Mouse (Mus musculus) thymus, adult 2 months (tissue): ENCODE data around the gene Fam83e. TPM values are rescaled to one million over a fixed set of nuclear protein-coding genes. Genes with fewer than 3 reads are reported as not detected.

Experiments
- DNase-seq: peaks from one replicate; pipeline ENCODE4 v3.0.0; 2021
- H3K27ac ChIP-seq: fragments of 200-500 bp; 2 replicates; pipeline ENCODE4 v1.5.1; 2012; ENCODE audit warnings: low read length, control low read depth; ENCODE audit not compliant: control insufficient read depth, insufficient read depth
- H3K27me3 ChIP-seq: fragments of 200-500 bp; 2 replicates; pipeline ENCODE4 v1.6.1; 2012; ENCODE audit warnings: mild to moderate bottlenecking, low read length, moderate library complexity, mixed read lengths; ENCODE audit not compliant: control insufficient read depth, insufficient read depth
- H3K36me3 ChIP-seq: fragments of 200-500 bp; 2 replicates; pipeline ENCODE4 v1.6.1; 2012; ENCODE audit warnings: mild to moderate bottlenecking, low read length, moderate library complexity; ENCODE audit not compliant: control insufficient read depth, insufficient read depth
- H3K4me1 ChIP-seq: fragments of 200-500 bp; replicated peaks from 2 replicates; pipeline ENCODE4 v1.6.1; 2012; ENCODE audit warnings: low read length; ENCODE audit not compliant: control insufficient read depth, insufficient read depth
- H3K4me3 ChIP-seq: fragments of 200-500 bp; 2 replicates; pipeline ENCODE4 v1.5.1; 2012; ENCODE audit warnings: mild to moderate bottlenecking, low read length, control low read depth, moderate library complexity; ENCODE audit not compliant: control insufficient read depth, insufficient read depth
- CTCF ChIP-seq: fragments of 200-500 bp; IDR thresholded peaks from 2 replicates; pipeline ENCODE4 v1.5.1; 2012; ENCODE audit warnings: mild to moderate bottlenecking, control low read depth, low read length, moderate library complexity, borderline replicate concordance; ENCODE audit not compliant: control insufficient read depth, poor library complexity, insufficient read depth; ENCODE audit errors: extremely low read depth
- POLR2A ChIP-seq: fragments of 200-500 bp; IDR thresholded peaks from 2 replicates; pipeline ENCODE4 v1.6.1; 2012; ENCODE audit warnings: mild to moderate bottlenecking, low read length, control low read depth, moderate library complexity; ENCODE audit not compliant: control insufficient read depth, poor library complexity, insufficient read depth; ENCODE audit errors: extremely low read depth
- WGBS: fragments of 180-500 bp; shearing (Covaris S2); methylation state at CpG from one replicate; pipeline ENCODE4 v1.1.7; 2018; 5-methylcytosine and 5-hydroxymethylcytosine counted together
- polyA plus RNA-seq: library from polyadenylated mRNA; depleted of rRNA; stranded (reverse); fragments of >200 nt; gene quantifications from 2 replicates; pipeline ENCODE4 v1.2.3, GENCODE M21; 2012

Fam83e gene
- polyA plus RNA-seq, 1 experiment: 1.7 TPM

DNA sequence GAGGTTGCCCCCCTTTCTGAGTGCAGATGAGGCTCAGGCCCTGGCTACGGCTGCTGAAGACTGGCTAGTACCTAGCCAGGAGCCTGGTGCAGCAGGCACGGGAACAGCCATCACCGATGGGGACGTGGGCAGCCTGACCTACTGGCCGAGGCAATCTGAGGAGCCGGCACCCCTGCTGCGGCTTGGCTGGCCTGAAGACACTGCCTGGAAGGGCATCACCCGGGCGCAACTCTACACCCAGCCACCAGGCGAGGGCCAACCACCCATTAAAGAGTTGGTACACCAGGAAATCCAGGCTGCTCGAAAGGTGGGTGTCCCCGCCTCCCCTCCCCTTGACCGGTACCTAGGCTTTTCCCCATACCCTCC is 1.3 kb downstream of the Fam83e start:
- H3K4me3 ChIP-seq: no peak overlapping the region
- TF ChIP-seq CTCF (no peak), POLR2A (no peak)
- H3K27me3 ChIP-seq: no peaks in the 10 kb centered on the region
- DNase-seq: no peak
- WGBS: 91% methylated on average over 13 of the region's 13 CpGs
- H3K4me1 ChIP-seq: peaks cover 13% of the 10 kb centered on the region
- H3K36me3 ChIP-seq: peaks cover 19% of the 10 kb centered on the region
- H3K27ac ChIP-seq: no peak overlapping the region

DNA sequence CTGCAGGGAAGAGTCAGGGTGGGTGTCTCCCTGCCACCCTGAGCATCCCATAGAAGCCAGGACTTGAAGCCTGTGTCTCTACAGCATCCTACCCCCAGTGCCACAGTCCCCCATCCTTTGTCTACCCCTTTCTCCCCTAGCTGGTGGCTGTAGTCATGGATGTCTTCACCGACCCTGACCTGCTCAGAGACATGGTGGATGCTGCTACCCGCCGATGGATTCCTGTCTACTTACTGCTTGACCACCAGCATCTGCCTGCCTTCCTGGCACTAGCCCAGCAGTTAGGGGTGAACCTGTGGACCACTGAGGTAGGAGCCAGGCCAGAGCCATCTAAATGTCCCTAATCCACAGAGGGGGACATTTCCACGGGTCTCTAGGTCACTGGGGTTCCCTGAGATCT is 2.3 kb downstream of the Fam83e start:
- H3K27ac ChIP-seq: no peak overlapping the region
- H3K4me1 ChIP-seq: peaks cover 13% of the 10 kb centered on the region
- H3K27me3 ChIP-seq: no peaks in the 10 kb centered on the region
- WGBS: 92% methylated on average over 4 of the region's 4 CpGs
- no peak for TF ChIP-seq CTCF
- TF ChIP-seq POLR2A: no peak
- H3K4me3 ChIP-seq: no peak overlapping the region
- no peak for DNase-seq
- H3K36me3 ChIP-seq: peaks cover 19% of the 10 kb centered on the region

DNA sequence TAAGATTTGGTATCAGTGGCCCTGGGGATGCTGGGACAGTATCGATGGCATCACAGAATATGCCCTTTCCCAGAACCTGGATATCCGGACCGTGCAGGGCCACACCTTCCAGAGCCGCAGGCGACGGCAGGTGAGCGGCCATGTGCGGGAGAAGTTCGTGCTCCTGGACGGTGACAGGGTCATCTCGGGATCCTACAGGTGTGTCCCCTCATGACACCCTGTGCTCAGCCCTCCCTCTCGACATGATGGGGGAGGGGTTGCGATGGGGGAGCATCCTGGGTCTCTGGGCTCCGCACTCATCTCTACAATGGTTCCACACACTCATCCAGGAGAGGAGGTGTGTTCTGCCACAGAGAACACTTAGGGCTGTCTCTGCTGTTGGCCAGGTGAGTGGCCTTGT is 2.8 kb downstream of the Fam83e start:
- Histone ChIP-seq H3K36me3 (peaks cover 19% of the 10 kb centered on the region), H3K27ac (no peak overlapping the region), H3K4me3 (no peak overlapping the region), H3K27me3 (no peaks in the 10 kb centered on the region), H3K4me1 (peaks cover 12% of the 10 kb centered on the region)
- DNase-seq: no peak
- 97% methylated on average over 14 of the region's 14 CpGs for WGBS
- no peak for TF ChIP-seq POLR2A
- TF ChIP-seq CTCF: no peak

DNA sequence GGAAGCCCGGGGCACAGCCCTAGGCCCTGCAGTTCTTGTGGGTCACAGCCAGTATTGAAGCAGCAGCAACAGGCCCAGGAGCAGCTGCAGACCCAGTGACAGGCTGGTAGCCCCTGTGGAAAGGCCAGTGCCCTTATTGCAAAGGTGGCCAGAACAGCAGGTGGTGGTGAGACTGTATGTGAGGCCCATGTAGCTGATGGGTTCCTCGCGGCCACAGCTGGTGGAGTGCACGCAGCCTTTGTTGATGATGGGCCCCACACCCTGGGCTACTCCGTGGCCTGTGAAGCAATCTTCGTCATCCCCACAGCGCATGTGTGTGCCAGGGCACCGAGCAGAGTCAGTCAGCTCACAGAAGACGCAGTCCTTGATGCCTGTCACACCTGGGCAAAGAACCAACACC is 4.1 kb downstream of the Fam83e start:
- H3K36me3 ChIP-seq: peaks cover 8% of the 10 kb centered on the region
- no peak for DNase-seq
- H3K4me3 ChIP-seq: no peak overlapping the region
- no peaks in the 10 kb centered on the region for H3K27me3 ChIP-seq
- no peaks in the 10 kb centered on the region for H3K4me1 ChIP-seq
- no peak for TF ChIP-seq CTCF
- TF ChIP-seq POLR2A: no peak
- no peak overlapping the region for H3K27ac ChIP-seq
- 94% methylated on average over 9 of the region's 9 CpGs for WGBS

DNA sequence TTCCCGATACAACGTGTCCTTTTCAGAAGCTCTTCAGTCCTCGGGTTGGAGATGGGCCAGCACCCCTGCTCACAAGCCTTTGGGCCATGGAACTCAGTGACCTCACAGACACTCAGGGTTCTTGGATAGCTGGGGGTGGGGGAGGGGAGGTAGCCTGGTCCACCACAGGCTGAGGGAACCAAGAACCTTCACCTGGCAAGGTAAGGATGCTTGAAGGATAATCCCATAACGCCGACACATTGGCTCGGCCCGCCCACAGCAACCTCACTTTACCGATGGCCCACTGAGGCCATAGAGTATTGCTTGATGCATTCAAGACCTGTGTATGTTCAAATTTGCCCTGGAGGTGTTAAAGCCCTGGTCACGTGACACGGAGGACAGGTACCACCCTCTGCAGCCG is 4.7 kb downstream of the Fam83e start, which contains the start of gene Spaca4:
TSS of gene Spaca4 (minus strand) at position 101 of the 400 bp plus-strand sequence.
- no peak within 1 kb of the TSS for H3K27ac ChIP-seq
- peaks cover under 1% of the 10 kb centered on the region; the same call in 1 of the 2 replicates for H3K4me1 ChIP-seq
- H3K27me3 ChIP-seq: no peaks in the 10 kb centered on the region
- peaks cover 4% of the 10 kb centered on the region for H3K36me3 ChIP-seq
- no peak for TF ChIP-seq CTCF
- TF ChIP-seq POLR2A: no peak
- DNase-seq: no peak
- H3K4me3 ChIP-seq: no peak within 1 kb of the TSS
- WGBS: 98% methylated on average over 11 of the region's 11 CpGs

DNA sequence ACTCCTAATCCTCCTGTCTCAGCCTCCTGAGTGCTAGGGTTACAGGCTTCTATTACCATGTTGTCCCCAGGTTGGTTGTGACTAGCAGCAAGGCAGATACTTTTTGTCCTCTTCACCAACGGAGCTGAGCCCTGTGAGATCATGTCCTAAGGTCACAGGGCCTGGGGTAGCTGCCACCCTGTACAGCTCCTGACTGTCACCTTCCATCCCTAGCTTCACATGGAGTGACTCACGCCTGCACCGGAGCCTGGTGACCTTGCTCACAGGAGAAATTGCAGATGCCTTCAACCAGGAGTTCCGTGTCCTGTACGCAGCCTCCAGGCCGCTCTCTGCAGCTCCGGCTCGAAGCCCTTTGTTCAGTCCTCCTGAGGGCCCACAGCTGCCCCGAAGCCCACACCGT is 5.4 kb downstream of the Fam83e start:
- DNase-seq: no peak
- H3K36me3 ChIP-seq: no peaks in the 10 kb centered on the region
- H3K4me1 ChIP-seq: peaks cover 8% of the 10 kb centered on the region
- H3K27ac ChIP-seq: no peak overlapping the region
- no peak overlapping the region for H3K4me3 ChIP-seq
- 97% methylated on average over 10 of the region's 10 CpGs for WGBS
- TF ChIP-seq CTCF (no peak), POLR2A (no peak)
- no peaks in the 10 kb centered on the region for H3K27me3 ChIP-seq

DNA sequence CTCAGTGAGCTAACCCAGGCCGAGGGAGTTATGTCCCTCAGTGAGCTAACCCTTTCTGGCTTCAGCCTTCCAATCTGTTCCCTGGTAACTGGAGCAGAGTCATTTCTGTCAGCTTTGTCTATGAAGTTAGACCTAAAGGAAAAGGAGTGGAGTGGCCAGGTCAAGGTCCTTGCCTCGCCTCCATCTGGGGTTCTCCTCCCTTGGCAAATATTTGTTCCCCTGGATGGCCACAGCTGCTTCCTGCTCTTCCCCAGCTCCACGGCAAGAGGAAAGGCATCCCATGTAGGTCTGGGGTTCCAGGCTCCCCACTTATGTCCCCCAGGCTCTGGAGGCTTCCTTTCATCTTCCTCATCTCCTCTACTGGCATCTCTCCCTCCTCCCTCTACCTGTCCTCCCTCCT is 6.6 kb downstream of the Fam83e start:
- DNase-seq: no peak
- 89% methylated on average over 3 of the region's 3 CpGs for WGBS
- H3K4me3 ChIP-seq: no peak overlapping the region
- H3K36me3 ChIP-seq: no peaks in the 10 kb centered on the region
- peaks cover 16% of the 10 kb centered on the region for H3K4me1 ChIP-seq
- no peak overlapping the region for H3K27ac ChIP-seq
- no peak for TF ChIP-seq CTCF
- TF ChIP-seq POLR2A: no peak
- H3K27me3 ChIP-seq: no peaks in the 10 kb centered on the region
